Mouse (Mus musculus): ENCODE measurements at regions not wholly inside any gene's neighbourhood (a gene's known extent, or its start where the extent isn't known, plus 50 kb on each side); places are given as distances from the start of the nearest gene placed in this dataset.

- no peak for DNase-seq
These were observed 112.5 kb downstream of the Fam198b start for GRCm38 (mm10) chr3:79996803-79997202.

- DNase-seq, result no peak
These were observed 118.0 kb downstream of the Fam198b start for GRCm38 (mm10) chr3:80002335-80002734.

DNA sequence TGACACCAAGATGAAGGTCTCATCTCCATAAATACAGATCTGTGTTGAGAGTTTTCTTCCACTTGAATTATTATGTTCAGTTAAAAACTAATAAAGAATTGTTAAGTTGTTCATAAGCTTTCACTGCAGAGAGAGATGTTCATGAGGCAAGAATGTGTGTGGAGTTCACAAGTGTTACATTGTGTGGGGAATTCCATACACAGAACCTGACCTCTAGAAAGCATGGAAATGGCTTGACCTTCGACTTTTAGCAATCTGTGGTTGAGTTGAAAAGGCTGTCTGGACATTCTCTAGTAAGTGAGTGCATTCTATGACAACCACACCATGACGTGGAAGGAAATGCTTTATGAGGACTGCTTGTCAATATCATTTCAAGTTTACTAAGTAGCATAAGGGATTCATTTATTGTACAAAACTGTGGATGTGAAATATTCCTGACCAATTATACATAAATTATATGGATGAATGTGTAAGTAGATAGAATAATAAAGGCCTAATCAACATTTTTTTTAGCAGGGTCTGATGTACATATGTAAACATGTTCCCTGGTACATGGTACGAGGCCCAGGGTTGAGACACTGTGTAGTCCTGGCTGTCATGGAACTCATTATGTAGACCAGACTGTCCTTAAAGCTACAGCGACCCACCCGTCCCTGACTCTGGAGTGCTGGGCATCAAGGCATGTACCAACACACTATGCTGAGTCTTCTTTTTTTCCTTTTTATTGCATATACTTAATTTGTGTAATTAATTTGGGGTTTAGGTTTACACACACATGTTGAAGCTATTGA is 119.2 kb downstream of the Fam198b start:
- no peak for DNase-seq

- DNase-seq, result no peak
These were observed 120.2 kb downstream of the Fam198b start for GRCm38 (mm10) chr3:80004556-80004955.

GRCm38 (mm10) chr3:80004966-80005365 is 120.6 kb downstream of the Fam198b start:
- DNase-seq, result no peak

- no peak for DNase-seq
These were observed 121.0 kb downstream of the Fam198b start for GRCm38 (mm10) chr3:80005371-80005770.

GRCm38 (mm10) chr3:80006263-80006662 is 121.9 kb downstream of the Fam198b start:
- DNase-seq, result no peak

GRCm38 (mm10) chr3:80007006-80007405 is 122.7 kb downstream of the Fam198b start:
- DNase-seq, result no peak

- DNase-seq, result no peak
These were observed 124.9 kb downstream of the Fam198b start for GRCm38 (mm10) chr3:80009275-80009674.

- no peak for DNase-seq
These were observed 141.5 kb downstream of the Fam198b start for GRCm38 (mm10) chr3:80025795-80026194.

DNA sequence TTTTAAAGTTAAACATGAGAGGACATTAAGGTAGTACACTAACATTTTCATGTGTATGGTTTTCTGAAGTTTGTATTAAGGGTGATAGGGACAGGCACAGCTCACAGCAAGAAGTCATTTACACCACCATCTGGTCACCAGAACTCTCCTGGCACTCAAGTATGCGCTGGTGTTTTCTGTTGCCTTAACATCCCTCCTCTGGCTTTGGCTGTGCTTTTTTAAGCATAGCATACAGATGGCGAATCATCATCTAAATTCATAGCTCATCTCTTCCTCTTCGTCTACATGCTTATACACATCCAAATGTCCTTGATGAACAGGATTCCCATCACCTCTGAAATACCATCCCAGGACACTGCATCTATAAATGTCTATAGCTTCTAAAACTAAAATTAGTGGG is 148.7 kb downstream of the Fam198b start:
- no peak for DNase-seq

GRCm38 (mm10) chr3:80038553-80039129 is 154.3 kb downstream of the Fam198b start:
- no peak for DNase-seq

DNA sequence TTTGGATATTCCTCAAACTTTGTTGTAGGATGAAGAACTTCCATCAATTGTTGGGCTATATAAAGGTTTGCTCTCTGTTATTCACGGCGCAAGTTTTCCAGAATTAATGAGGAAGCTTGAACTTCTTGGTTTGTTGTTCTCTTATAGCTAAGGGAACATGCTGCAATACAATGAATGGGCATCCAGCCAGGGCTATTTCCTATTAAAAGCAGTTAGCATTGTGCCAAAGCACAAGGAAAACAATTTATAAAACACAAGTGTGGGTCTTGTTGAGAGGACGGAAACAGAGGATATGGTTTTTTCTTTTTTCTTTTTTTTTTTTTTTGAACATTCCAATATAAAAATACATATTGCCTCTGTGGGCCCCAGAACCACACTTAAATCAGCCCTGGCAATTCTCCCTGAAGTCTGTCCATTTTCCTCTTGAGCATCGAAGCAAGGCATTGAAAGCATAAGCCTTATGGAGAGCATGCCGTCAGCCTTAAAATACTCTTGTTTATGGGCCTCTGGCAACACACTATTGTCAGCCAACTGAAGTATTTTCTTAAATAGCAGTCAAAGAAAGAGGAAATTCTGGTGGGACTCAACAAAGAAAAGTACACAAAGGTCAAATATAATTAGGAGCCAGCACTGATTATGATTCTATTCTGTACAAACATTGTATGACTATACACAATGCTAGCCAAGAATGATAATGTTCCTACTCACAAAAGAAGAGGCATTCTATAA is 158.6 kb downstream of the Fam198b start:
- DNase-seq, result no peak

DNA sequence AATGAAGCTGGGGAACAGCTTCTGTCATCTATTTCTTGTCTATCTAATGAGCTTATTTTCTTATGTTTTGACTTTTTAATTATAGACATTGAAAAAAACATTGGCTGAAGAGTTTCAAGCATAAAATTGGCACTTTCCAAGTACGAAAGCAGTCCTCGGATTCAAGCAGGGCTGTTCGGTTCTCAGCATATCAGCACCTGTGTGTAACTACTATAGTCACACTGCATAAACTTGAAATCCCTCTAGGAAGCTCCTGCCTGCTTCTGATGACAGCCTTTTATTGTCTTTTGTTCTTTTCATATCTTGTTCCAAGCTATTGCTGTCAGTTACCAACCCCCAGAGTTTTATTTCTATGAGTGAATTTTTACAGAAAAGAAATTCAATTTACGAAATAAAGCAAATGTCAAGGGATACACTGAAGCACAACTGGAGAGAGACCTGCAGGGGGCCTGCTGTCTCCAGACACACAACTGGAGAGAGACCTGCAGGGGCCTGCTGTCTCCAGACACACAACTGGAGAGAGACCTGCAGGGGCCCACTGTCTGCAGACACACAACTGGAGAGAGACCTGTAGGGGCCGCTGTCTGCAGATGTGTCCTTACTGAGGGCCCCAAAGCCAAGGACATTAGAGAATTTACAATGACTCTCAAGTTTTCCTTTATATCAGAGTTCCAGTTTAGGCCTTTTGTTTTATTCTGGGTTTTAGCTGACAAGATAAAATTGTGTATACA is 165.3 kb downstream of the Fam198b start:
- no peak for DNase-seq

DNA sequence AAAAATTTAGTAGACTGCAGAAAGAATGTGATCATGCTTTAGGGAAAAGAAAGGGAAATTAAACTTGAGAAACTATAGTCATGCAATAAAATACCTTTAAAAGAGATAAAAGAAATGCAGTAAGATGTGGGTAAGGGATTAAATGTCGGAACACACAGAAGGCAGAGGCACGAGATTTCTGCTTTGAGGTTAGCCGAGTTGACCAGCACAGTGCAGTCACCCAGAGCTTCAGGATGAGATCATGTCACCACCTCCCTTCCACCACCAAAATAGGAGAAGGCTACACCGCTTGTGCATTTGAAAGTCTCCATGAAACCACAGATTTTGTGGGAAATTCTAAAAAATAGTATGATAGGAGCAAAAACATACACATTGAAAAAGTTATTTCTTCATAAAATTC is 166.6 kb downstream of the Fam198b start:
- no peak for DNase-seq

- no peak for DNase-seq
These were observed 167.6 kb downstream of the Fam198b start for GRCm38 (mm10) chr3:80051963-80052362.

DNA sequence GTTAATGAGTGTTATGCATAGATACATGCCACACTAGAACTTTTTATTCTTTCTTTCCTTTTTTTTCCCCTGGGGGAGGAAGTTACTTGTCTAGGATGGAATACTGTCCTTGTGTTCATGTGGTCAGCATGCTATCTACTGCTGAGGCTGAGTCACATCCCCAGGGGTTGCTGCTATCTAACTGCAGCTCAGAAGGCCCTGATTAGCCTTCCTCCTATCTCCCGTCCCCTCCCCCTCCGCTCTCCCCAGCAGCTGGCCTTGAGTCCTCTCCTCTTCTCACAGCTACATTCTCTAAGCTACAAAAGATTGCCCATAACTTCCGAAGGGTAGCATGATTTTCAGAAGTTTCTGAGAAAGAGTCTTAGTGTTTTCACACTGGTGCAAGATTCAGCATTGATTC is 168.5 kb downstream of the Fam198b start:
- DNase-seq, result no peak

- DNase-seq, result no peak
These were observed 169.1 kb downstream of the Fam198b start for GRCm38 (mm10) chr3:80053435-80053834.

GRCm38 (mm10) chr3:80056636-80057350 is 172.5 kb downstream of the Fam198b start:
- no peak for DNase-seq

DNA sequence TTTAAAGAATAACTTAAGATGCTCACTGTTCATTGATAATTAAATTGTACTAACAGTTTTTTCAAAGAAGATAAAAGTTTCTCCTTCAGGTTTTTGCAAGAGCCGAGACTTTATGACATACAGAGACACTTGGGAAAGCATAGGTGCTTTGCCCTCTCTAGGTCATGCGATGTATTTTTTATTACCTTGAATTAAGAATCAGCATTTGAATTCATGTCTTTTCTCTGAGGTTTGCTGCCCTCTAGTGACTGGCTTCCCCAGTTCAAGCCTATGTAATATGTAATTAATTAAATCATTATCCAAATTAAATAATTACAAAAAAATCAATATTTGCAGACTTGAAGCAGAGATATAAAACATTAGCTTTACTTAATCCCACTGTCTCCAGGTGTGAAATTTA is 174.4 kb downstream of the Fam198b start:
- DNase-seq, result peak in 1 of 2 experiments; percentile 18

DNA sequence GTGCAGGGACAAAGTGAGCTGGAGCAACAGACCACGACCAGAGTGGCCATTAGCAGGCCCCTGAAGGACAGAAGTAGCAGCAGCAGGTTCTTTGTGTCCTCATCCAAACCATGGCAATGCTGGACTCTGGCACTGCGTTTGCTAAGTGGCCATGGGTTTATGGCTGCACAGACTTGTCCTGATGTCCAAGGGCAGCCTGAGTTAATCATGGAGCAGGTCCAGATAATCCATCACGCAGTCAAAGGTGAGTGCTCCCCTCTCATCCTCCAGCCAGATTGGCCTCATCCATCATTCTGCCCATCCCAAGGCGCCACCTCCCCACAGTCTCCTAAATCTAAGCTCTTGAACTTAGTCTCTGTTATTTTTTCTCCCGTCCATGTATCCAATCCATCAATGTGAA is 186.4 kb downstream of the Fam198b start:
- DNase-seq, result no peak

- DNase-seq, result peak; percentile 50 to 57
These were observed 195.6 kb downstream of the Fam198b start for GRCm38 (mm10) chr3:80079801-80080418.
